Mouse (Mus musculus): ENCODE data around the gene Hc.

DNA sequence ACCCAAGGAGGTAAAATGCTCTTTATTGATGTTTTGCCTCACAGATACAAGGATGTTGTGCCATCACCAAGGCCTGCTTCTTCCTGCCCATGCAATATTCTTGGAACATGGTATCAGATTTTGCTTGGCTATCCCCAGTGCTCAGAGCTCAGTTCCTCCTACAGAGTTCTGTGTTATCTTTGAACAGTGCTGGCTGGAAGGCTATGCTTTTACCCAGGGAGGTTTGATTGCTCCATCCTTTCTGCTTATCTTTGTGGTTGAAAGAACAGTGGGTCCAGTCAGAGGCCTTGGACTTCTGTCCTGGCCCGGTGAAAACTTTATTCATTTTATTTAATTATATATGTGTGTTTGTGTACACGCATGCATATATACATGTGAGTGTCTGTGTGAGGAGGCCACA, 83.0 kb downstream of the Hc start:
- TF ChIP-seq CTCF (IDR thresholded peaks at IDR 0.05; ENCODE audit: borderline replicate concordance, extremely low read depth, insufficient read depth, insufficient read length) = no peak
- TF ChIP-seq POLR2A (IDR thresholded peaks at IDR 0.05; ENCODE audit: borderline replicate concordance, extremely low read depth, insufficient read depth, insufficient read length, poor library complexity, severe bottlenecking) = no peak

Measured in brain, embryonic 14.5 days (tissue).